Comparison of ENCODE assay signal across 7 mouse cellular contexts in genomic region chr7:120597203-120597743, GRCm38 (mm10). TPM values are rescaled to one million over a fixed set of nuclear protein-coding genes. Genes with fewer than 3 reads are reported as not detected.
DNase-seq lines count a peak whose midpoint lies in the region; ATAC-seq and TF ChIP-seq lines count a peak whose summit lies in the region.

No protein-coding gene starts in this region.

- no peak for TF ChIP-seq CTCF in lung, embryonic 14.5 days (IDR thresholded peaks at IDR 0.05; ENCODE audit: low read depth)
- no peak for TF ChIP-seq CTCF in forebrain, postnatal 0 days (IDR thresholded peaks at IDR 0.05; ENCODE audit: low read depth)

- no peaks in the 10 kb centered on the region for H3K9me3 ChIP-seq in lung, embryonic 14.5 days (ENCODE audit: low read depth, low read length)
- no peaks in the 10 kb centered on the region for H3K9me3 ChIP-seq in forebrain, postnatal 0 days (ENCODE audit: low read length)
- H3K9me3 ChIP-seq in liver, embryonic 12.5 days (replicated peaks), result no peaks in the 10 kb centered on the region

- H3K27me3 ChIP-seq in lung, embryonic 14.5 days (ENCODE audit: insufficient read depth, low read length), result 0 out of 2 replicates have a peak, but pooled peaks cover 2% of the 10 kb centered on the region
- no peaks in the 10 kb centered on the region for H3K27me3 ChIP-seq in forebrain, postnatal 0 days (ENCODE audit: insufficient read depth, low read length)
- H3K27me3 ChIP-seq in liver, embryonic 12.5 days (replicated peaks), result peaks cover 30% of the 10 kb centered on the region

- no peak overlapping the region for H3K9ac ChIP-seq in lung, embryonic 14.5 days
- peak overlapping the region; percentile 62 for H3K9ac ChIP-seq in forebrain, postnatal 0 days
- H3K9ac ChIP-seq in liver, embryonic 12.5 days, result no peak overlapping the region

- 80% methylated on average over 4 of the region's 4 CpGs for WGBS in lung, embryonic 14.5 days
- 72% methylated on average over 4 of the region's 4 CpGs for WGBS in forebrain, postnatal 0 days
- WGBS in liver, embryonic 12.5 days (ENCODE audit: insufficient replicate concordance), result 73% methylated on average over 4 of the region's 4 CpGs

- H3K4me3 ChIP-seq in lung, embryonic 14.5 days (ENCODE audit: low read depth, low read length), result peak overlapping the region; percentile 38
- H3K4me3 ChIP-seq in forebrain, postnatal 0 days (ENCODE audit: low read depth, low read length), result peak overlapping the region; percentile 41
- peak overlapping the region; percentile 38 for H3K4me3 ChIP-seq in liver, embryonic 12.5 days

- H3K4me2 ChIP-seq in lung, embryonic 14.5 days, result peak overlapping the region; percentile 76
- H3K4me2 ChIP-seq in forebrain, postnatal 0 days (ENCODE audit: low read depth), result peak overlapping the region; percentile 75
- H3K4me2 ChIP-seq in liver, embryonic 12.5 days, result peak overlapping the region; percentile 61

- ATAC-seq in lung, embryonic 14.5 days (ENCODE audit: insufficient read depth), result no peak
- peak; percentile 52 for ATAC-seq in forebrain, postnatal 0 days
- ATAC-seq in liver, embryonic 12.5 days, result no peak

- no peak for DNase-seq in lung, embryonic 14.5 days
- no peak for DNase-seq in lung, adult 18-20 months
- DNase-seq in forebrain, postnatal 0 days, result no peak
- peak; percentile 50 for DNase-seq in retina, postnatal 1 day
- DNase-seq in MN1 (ENCODE audit: low spot score), result no peak
- DNase-seq in kidney, postnatal 4 days, result no peak

- H3K4me1 ChIP-seq in lung, embryonic 14.5 days (ENCODE audit: insufficient read depth), result no peaks in the 10 kb centered on the region
- H3K4me1 ChIP-seq in forebrain, postnatal 0 days (ENCODE audit: insufficient read depth), result no peaks in the 10 kb centered on the region
- H3K4me1 ChIP-seq in liver, embryonic 12.5 days, result no peaks in the 10 kb centered on the region

- H3K36me3 ChIP-seq in lung, embryonic 14.5 days (ENCODE audit: insufficient read depth), result no peaks in the 10 kb centered on the region
- no peaks in the 10 kb centered on the region for H3K36me3 ChIP-seq in forebrain, postnatal 0 days (ENCODE audit: insufficient read depth)
- no peaks in the 10 kb centered on the region for H3K36me3 ChIP-seq in liver, embryonic 12.5 days

- no peak overlapping the region for H3K27ac ChIP-seq in lung, embryonic 14.5 days (ENCODE audit: low read depth)
- 0 out of 2 replicates have a peak overlapping the region, but pooled peaks have one; percentile 66 for H3K27ac ChIP-seq in forebrain, postnatal 0 days (ENCODE audit: low read depth, low read length)
- no peak overlapping the region for H3K27ac ChIP-seq in liver, embryonic 12.5 days

RNA-seq across cellular contexts. Expression of gene Uqcrc2, which starts 37.7 kb away (rescaled TPM):
- 195 and 197 TPM in 2 replicates for polyA plus RNA-seq in lung, embryonic 14.5 days (2014; fragmentation: Nextera tagmentation; extraction: Ambion mirVana)
- total RNA-seq in forebrain, postnatal 0 days (2014; rRNA removed), result 192 and 198 TPM in 2 replicates
- polyA plus RNA-seq in forebrain, postnatal 0 days (2015; fragmentation: Nextera tagmentation; extraction: Ambion mirVana), result 239 and 241 TPM in 2 replicates
- 150 and 160 TPM in 2 replicates for polyA plus RNA-seq in liver, embryonic 12.5 days (2016; fragmentation: Nextera tagmentation; extraction: Ambion mirVana)
